Mouse (Mus musculus): ENCODE data around the gene Clcn2. TPM values are rescaled to one million over a fixed set of nuclear protein-coding genes. Genes with fewer than 3 reads are reported as not detected.

The Clcn2 gene
- polyA plus RNA-seq, 1 experiment = 122 TPM

- TF ChIP-seq POLR2A (IDR thresholded peaks at IDR 0.05; ENCODE audit: extremely low read depth, insufficient read depth, low read length) (no peak), CTCF (IDR thresholded peaks at IDR 0.05; ENCODE audit: extremely low read depth, insufficient read depth, low read length) (no peak)
- H3K4me3 ChIP-seq (ENCODE audit: insufficient read depth, low read length) = no peak overlapping the region
- no peaks in the 10 kb centered on the region for H3K4me1 ChIP-seq (ENCODE audit: control insufficient read depth, insufficient read depth, low read length)
- 0 out of 2 replicates have a peak overlapping the region, but pooled peaks have one; percentile 24 for H3K27ac ChIP-seq (ENCODE audit: insufficient read depth, low read length)
Measured at GRCm38 (mm10) chr16:20705786-20706185, 11.8 kb downstream of the Clcn2 start.

DNA sequence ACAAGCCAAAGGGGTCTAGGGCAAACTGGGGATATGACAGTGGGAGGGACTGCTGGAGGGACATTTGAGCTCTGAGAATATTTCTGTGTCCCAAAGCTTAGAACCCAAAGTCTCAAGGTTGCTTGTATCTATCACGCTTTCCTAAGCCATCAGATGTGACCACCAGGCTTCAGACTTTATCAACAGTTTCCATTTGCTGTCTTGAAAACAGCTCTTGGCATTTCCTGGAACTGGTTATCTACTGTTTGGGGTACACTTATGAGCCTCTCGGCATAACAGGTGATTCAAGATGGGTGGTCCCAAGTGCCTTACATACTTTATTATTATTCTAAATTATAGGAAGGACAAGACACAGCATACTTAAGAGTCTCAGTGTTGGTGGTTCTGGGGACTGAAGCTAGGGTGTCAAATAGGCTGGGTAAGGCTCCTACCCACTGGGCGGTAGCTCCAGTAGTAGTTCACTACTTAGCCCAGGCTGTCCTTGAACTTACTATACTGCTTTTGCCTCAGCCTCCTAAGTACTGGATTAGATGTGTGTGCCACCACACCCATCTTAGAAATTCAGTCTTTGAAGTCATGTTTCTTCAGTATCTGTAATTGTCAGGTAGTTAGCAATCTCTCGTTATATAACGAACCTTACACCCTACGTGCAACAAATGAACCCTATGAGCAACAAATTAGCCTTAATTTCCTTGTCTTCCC is 13.7 kb downstream of the Clcn2 start:
- 0 out of 2 replicates have a peak, but pooled peaks have one; percentile 3 for TF ChIP-seq POLR2A (IDR thresholded peaks at IDR 0.05; ENCODE audit: extremely low read depth, insufficient read depth, low read length)
- no peak for TF ChIP-seq CTCF (IDR thresholded peaks at IDR 0.05; ENCODE audit: extremely low read depth, insufficient read depth, low read length)
- no peaks in the 10 kb centered on the region for H3K4me1 ChIP-seq (ENCODE audit: control insufficient read depth, insufficient read depth, low read length)
- no peak overlapping the region for H3K4me3 ChIP-seq (ENCODE audit: insufficient read depth, low read length)
- no peak overlapping the region for H3K27ac ChIP-seq (ENCODE audit: insufficient read depth, low read length)

- Histone ChIP-seq H3K27ac (ENCODE audit: insufficient read depth, low read length) (no peak overlapping the region), H3K4me3 (ENCODE audit: insufficient read depth, low read length) (no peak overlapping the region), H3K4me1 (ENCODE audit: control insufficient read depth, insufficient read depth, low read length) (0 out of 2 replicates have a peak, but pooled peaks cover 2% of the 10 kb centered on the region)
- TF ChIP-seq POLR2A (IDR thresholded peaks at IDR 0.05; ENCODE audit: extremely low read depth, insufficient read depth, low read length) (0 out of 2 replicates have a peak, but pooled peaks have one; percentile 35), CTCF (IDR thresholded peaks at IDR 0.05; ENCODE audit: extremely low read depth, insufficient read depth, low read length) (no peak)
Measured at GRCm38 (mm10) chr16:20703071-20703470, 14.5 kb downstream of the Clcn2 start.

DNA sequence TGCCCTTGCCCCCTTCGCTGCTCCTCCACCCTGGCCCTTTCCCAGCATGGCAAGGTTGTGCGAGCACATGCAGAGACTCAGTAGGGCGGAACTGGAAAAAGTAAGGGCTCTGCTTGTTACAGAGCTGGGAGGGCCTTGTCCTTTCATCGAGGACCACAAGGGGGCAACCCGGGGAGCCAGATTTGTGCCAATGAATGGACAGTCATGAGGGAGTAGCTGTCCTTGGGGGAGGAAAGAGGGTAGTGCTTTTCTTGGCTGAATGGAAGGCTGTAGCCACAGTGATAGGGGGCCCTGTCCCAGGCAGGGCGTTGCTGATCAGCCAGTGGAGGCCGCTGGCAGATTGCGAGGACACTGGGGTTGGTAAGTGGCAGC is 15.0 kb downstream of the Clcn2 start:
- Histone ChIP-seq H3K4me3 (ENCODE audit: insufficient read depth, low read length) (no peak overlapping the region), H3K27ac (ENCODE audit: insufficient read depth, low read length) (no peak overlapping the region)
- TF ChIP-seq CTCF (IDR thresholded peaks at IDR 0.05; ENCODE audit: extremely low read depth, insufficient read depth, low read length) (peak; percentile 52), POLR2A (IDR thresholded peaks at IDR 0.05; ENCODE audit: extremely low read depth, insufficient read depth, low read length) (no peak)

GRCm38 (mm10) chr16:20701729-20702521 is 15.6 kb downstream of the Clcn2 start:
- no peak overlapping the region for H3K4me3 ChIP-seq (ENCODE audit: insufficient read depth, low read length)
- TF ChIP-seq CTCF (IDR thresholded peaks at IDR 0.05; ENCODE audit: extremely low read depth, insufficient read depth, low read length) = no peak
- TF ChIP-seq POLR2A (IDR thresholded peaks at IDR 0.05; ENCODE audit: extremely low read depth, insufficient read depth, low read length) = no peak; the same call in 1 of the 2 replicates
- 0 out of 2 replicates have a peak overlapping the region, but pooled peaks have one; percentile 43 for H3K27ac ChIP-seq (ENCODE audit: insufficient read depth, low read length)
- 0 out of 2 replicates have a peak, but pooled peaks cover 2% of the 10 kb centered on the region for H3K4me1 ChIP-seq (ENCODE audit: control insufficient read depth, insufficient read depth, low read length)

More for the DNA sequence above, 15.0 kb downstream of the Clcn2 start:
- 0 out of 2 replicates have a peak, but pooled peaks cover 2% of the 10 kb centered on the region for H3K4me1 ChIP-seq (ENCODE audit: control insufficient read depth, insufficient read depth, low read length)

GRCm38 (mm10) chr16:20701316-20701715 is 16.2 kb downstream of the Clcn2 start:
- Histone ChIP-seq H3K27ac (ENCODE audit: insufficient read depth, low read length) (0 out of 2 replicates have a peak overlapping the region, but pooled peaks have one; percentile 43), H3K4me3 (ENCODE audit: insufficient read depth, low read length) (no peak overlapping the region), H3K4me1 (ENCODE audit: control insufficient read depth, insufficient read depth, low read length) (0 out of 2 replicates have a peak, but pooled peaks cover 2% of the 10 kb centered on the region)
- TF ChIP-seq CTCF (IDR thresholded peaks at IDR 0.05; ENCODE audit: extremely low read depth, insufficient read depth, low read length) = no peak
- TF ChIP-seq POLR2A (IDR thresholded peaks at IDR 0.05; ENCODE audit: extremely low read depth, insufficient read depth, low read length) = no peak

GRCm38 (mm10) chr16:20700036-20700435 is 17.5 kb downstream of the Clcn2 start:
- H3K4me3 ChIP-seq (ENCODE audit: insufficient read depth, low read length) = no peak overlapping the region
- H3K4me1 ChIP-seq (ENCODE audit: control insufficient read depth, insufficient read depth, low read length) = 0 out of 2 replicates have a peak, but pooled peaks cover 2% of the 10 kb centered on the region
- H3K27ac ChIP-seq (ENCODE audit: insufficient read depth, low read length) = no peak overlapping the region
- TF ChIP-seq POLR2A (IDR thresholded peaks at IDR 0.05; ENCODE audit: extremely low read depth, insufficient read depth, low read length) (no peak), CTCF (IDR thresholded peaks at IDR 0.05; ENCODE audit: extremely low read depth, insufficient read depth, low read length) (no peak)

DNA sequence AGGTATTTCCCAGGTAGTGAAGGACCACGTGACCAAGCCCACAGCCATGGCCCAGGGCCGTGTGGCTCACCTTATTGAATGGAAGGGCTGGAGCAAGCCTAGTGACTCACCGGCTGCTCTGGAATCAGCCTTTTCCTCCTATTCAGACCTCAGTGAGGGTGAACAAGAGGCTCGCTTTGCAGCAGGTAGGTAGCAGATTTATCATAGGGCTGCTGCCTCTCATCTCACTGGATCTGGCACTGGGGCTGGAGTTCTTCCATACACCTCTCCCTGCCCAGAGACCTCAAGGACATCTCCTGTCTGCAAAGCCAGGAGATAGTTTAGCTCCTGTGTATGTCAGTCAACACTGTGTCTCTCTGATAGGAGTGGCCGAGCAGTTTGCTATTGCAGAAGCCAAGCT is 18.3 kb downstream of the Clcn2 start:
- Histone ChIP-seq H3K4me1 (ENCODE audit: control insufficient read depth, insufficient read depth, low read length) (0 out of 2 replicates have a peak, but pooled peaks cover 2% of the 10 kb centered on the region), H3K27ac (ENCODE audit: insufficient read depth, low read length) (no peak overlapping the region), H3K4me3 (ENCODE audit: insufficient read depth, low read length) (no peak overlapping the region)
- TF ChIP-seq CTCF (IDR thresholded peaks at IDR 0.05; ENCODE audit: extremely low read depth, insufficient read depth, low read length) (no peak), POLR2A (IDR thresholded peaks at IDR 0.05; ENCODE audit: extremely low read depth, insufficient read depth, low read length) (no peak)

GRCm38 (mm10) chr16:20695622-20696323 is 21.8 kb downstream of the Clcn2 start:
- H3K4me3 ChIP-seq (ENCODE audit: insufficient read depth, low read length) = peak overlapping the region; percentile 75
- TF ChIP-seq POLR2A (IDR thresholded peaks at IDR 0.05; ENCODE audit: extremely low read depth, insufficient read depth, low read length) = 0 out of 2 replicates have a peak, but pooled peaks have one; percentile 19
- no peak for TF ChIP-seq CTCF (IDR thresholded peaks at IDR 0.05; ENCODE audit: extremely low read depth, insufficient read depth, low read length)
- 0 out of 2 replicates have a peak, but pooled peaks cover 2% of the 10 kb centered on the region for H3K4me1 ChIP-seq (ENCODE audit: control insufficient read depth, insufficient read depth, low read length)
- H3K27ac ChIP-seq (ENCODE audit: insufficient read depth, low read length) = peak overlapping the region; percentile 92

All from cortical plate, adult 2 months (tissue).